Mouse (Mus musculus): ENCODE results near the gene A730061H03Rik.

DNA sequence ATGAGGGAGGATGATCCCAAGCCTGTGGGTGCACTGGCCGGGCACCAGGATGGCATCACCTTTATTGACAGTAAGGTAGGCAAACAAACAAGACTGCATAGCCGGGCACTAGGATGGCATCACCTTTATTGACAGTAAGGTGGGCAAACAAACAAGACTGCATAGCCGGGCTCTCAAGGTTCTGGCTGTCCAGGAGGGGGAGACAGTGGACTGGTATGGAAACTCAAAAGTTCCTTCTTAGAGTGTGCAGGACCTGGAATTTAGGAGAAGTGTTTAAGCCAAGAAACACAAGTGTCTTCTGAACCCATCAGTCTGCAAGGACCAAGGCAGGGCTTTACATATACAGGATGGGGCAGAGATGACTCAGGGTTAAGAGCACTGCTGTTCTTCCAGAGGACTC is 5.5 kb upstream of the A730061H03Rik start:
- TF ChIP-seq POLR2A (IDR thresholded peaks at IDR 0.05; ENCODE audit: extremely low read depth, insufficient read depth, low read length): no peak
- no peak; the same call in 1 of the 2 replicates for TF ChIP-seq CTCF (IDR thresholded peaks at IDR 0.05; ENCODE audit: low read depth, low read length)

All from liver, adult 2 months (tissue).